8 mouse cellular contexts compared by ENCODE assay signal in genomic region chr2:18055016-18055928, GRCm38 (mm10). TPM values are rescaled to one million over a fixed set of nuclear protein-coding genes. Genes with fewer than 3 reads are reported as not detected.
DNase-seq lines count a peak whose midpoint lies in the region; ATAC-seq and TF ChIP-seq lines count a peak whose summit lies in the region.

Mllt10 (plus strand) TSS chr2:18055237.

- peak within 1 kb of the TSS; percentile 73 for H3K9ac ChIP-seq in hindbrain, embryonic 16.5 days (ENCODE audit: low read depth, low read length)
- H3K9ac ChIP-seq in limb, embryonic 14.5 days (ENCODE audit: low read depth, low read length, severe bottlenecking), result peak within 1 kb of the TSS; percentile 89

- DNase-seq in left cerebral cortex, adult 2 months (ENCODE audit: extremely low spot score in 1 of 2, low spot score in 2 of 2), result no peak
- no peak for DNase-seq in left cerebral cortex, adult 9 months (ENCODE audit: low spot score in 2 of 2)
- no peak for DNase-seq in gastrocnemius, postnatal 10 days
- no peak for DNase-seq in limb, embryonic 14.5 days (ENCODE audit: low spot score)
- no peak for DNase-seq in thymus, postnatal 10 days (ENCODE audit: low spot score in 2 of 2)

- H3K27ac ChIP-seq in left cerebral cortex, adult 2 months, result peak within 1 kb of the TSS; percentile 91
- H3K27ac ChIP-seq in bone marrow, adult 2 months (ENCODE audit: control insufficient read depth, insufficient read depth, low read depth, low read length, poor library complexity), result peak within 1 kb of the TSS; percentile 96
- peak within 1 kb of the TSS; percentile 94 for H3K27ac ChIP-seq in hindbrain, embryonic 16.5 days (ENCODE audit: low read depth, low read length)
- peak within 1 kb of the TSS; percentile 99 for H3K27ac ChIP-seq in limb, embryonic 14.5 days (replicated peaks; ENCODE audit: low read depth, low read length)

- H3K4me3 ChIP-seq in left cerebral cortex, adult 2 months, result peak within 1 kb of the TSS; percentile 69
- H3K4me3 ChIP-seq in bone marrow, adult 2 months (replicated peaks; ENCODE audit: control insufficient read depth, low read depth, low read length), result peak within 1 kb of the TSS; percentile 84
- H3K4me3 ChIP-seq in hindbrain, embryonic 16.5 days (ENCODE audit: low read length), result peak within 1 kb of the TSS; percentile 70
- H3K4me3 ChIP-seq in limb, embryonic 14.5 days (replicated peaks; ENCODE audit: low read length), result peak within 1 kb of the TSS; percentile 50

- H3K9me3 ChIP-seq in hindbrain, embryonic 16.5 days (ENCODE audit: control insufficient read depth, low read length), result no peaks in the 10 kb centered on the region
- H3K9me3 ChIP-seq in limb, embryonic 14.5 days (ENCODE audit: control insufficient read depth, low read length), result no peaks in the 10 kb centered on the region

- TF ChIP-seq POLR2A in bone marrow, adult 2 months (IDR thresholded peaks at IDR 0.05; ENCODE audit: borderline replicate concordance, control insufficient read depth, low read depth, low read length), result no peak
- TF ChIP-seq POLR2A in limb, embryonic 14.5 days (IDR thresholded peaks at IDR 0.05; ENCODE audit: borderline replicate concordance, extremely low read depth, insufficient read depth, insufficient read length), result no peak

- no peaks in the 10 kb centered on the region for H3K36me3 ChIP-seq in hindbrain, embryonic 16.5 days (ENCODE audit: control insufficient read depth, insufficient read depth, low read length)
- H3K36me3 ChIP-seq in limb, embryonic 14.5 days (ENCODE audit: control insufficient read depth, insufficient read depth, low read length), result no peaks in the 10 kb centered on the region

- WGBS in bone marrow, adult 2 months, result 26% methylated on average over 20 of the region's 20 CpGs
- 9% methylated on average over 20 of the region's 20 CpGs for WGBS in hindbrain, embryonic 16.5 days
- WGBS in limb, embryonic 14.5 days, result 3% methylated on average over 20 of the region's 20 CpGs

- no peak for TF ChIP-seq CTCF in left cerebral cortex, adult 2 months (IDR thresholded peaks at IDR 0.05)
- no peak for TF ChIP-seq CTCF in bone marrow, adult 2 months (IDR thresholded peaks at IDR 0.05; ENCODE audit: control insufficient read depth, insufficient read depth, low read length)

- H3K27me3 ChIP-seq in hindbrain, embryonic 16.5 days (replicated peaks; ENCODE audit: control insufficient read depth, insufficient read depth, low read length), result no peaks in the 10 kb centered on the region
- no peaks in the 10 kb centered on the region for H3K27me3 ChIP-seq in limb, embryonic 14.5 days (ENCODE audit: control insufficient read depth, insufficient read depth, low read length)

- no peak for ATAC-seq in hindbrain, embryonic 16.5 days
- ATAC-seq in limb, embryonic 14.5 days (ENCODE audit: low FRiP score, low read depth), result no peak
- ATAC-seq in neutrophil, adult 5-6 weeks (ENCODE audit: extremely low read depth, insufficient number of reproducible peaks, low FRiP score, poor library complexity, severe bottlenecking), result no peak

- no peaks in the 10 kb centered on the region for H3K4me1 ChIP-seq in bone marrow, adult 2 months (ENCODE audit: control insufficient read depth, insufficient read depth, low read length)
- H3K4me1 ChIP-seq in hindbrain, embryonic 16.5 days (ENCODE audit: control insufficient read depth, insufficient read depth, low read depth, low read length), result peaks cover 8% of the 10 kb centered on the region
- H3K4me1 ChIP-seq in limb, embryonic 14.5 days (ENCODE audit: control insufficient read depth, insufficient read depth, low read length), result peaks cover 24% of the 10 kb centered on the region

- peak within 1 kb of the TSS; percentile 81 for H3K4me2 ChIP-seq in hindbrain, embryonic 16.5 days (ENCODE audit: low read length)
- peak within 1 kb of the TSS; percentile 97 for H3K4me2 ChIP-seq in limb, embryonic 14.5 days (replicated peaks; ENCODE audit: low read depth, low read length, severe bottlenecking)

- intact Hi-C loops in left cerebral cortex, adult 2 months (cut with DNase I), result loop anchor here (10.0 kb wide), 1 partner anchor 940 kb away; the partner anchor contains the start of genes 4930426L09Rik and Pip4k2a

RNA-seq across cellular contexts. Expression of gene Mllt10, which starts in this region (rescaled TPM):
- total RNA-seq in left cerebral cortex, adult 2 months (2021), result 10 to 100 TPM; 51.6 to 52.1 TPM
- polyA plus RNA-seq in bone marrow, adult 2 months (2011; ENCODE audit: insufficient read depth, insufficient read length, low replicate concordance, missing spikeins), result 34.1 and 49.4 TPM in 2 replicates
- 10 to 100 TPM; 21.7 to 33.1 TPM for total RNA-seq in gastrocnemius, postnatal 10 days (2021)
- 37.5 and 42.9 TPM in 2 replicates for polyA plus RNA-seq in hindbrain, embryonic 16.5 days (2015; fragmentation: Nextera tagmentation; extraction: Ambion mirVana)
- polyA plus RNA-seq in limb, embryonic 14.5 days (2012; rRNA removed), result 52.7 and 59.4 TPM in 2 replicates
- 33.4 and 38.0 TPM in 2 replicates for polyA plus RNA-seq in limb, embryonic 14.5 days (2014; fragmentation: Nextera tagmentation; extraction: Ambion mirVana)
- total RNA-seq in neutrophil, adult 5-6 weeks (2017), result 84.6 and 95.8 TPM in 2 replicates
